Mouse (Mus musculus): ENCODE measurements around the gene H2-K1.

GRCm38 (mm10) chr17:33999341-34000149 is 602 bp downstream of the H2-K1 start:
- TF ChIP-seq TAL1 (IDR thresholded peaks at IDR 0.05; ENCODE audit: low read length) (no peak), GATA1 (IDR thresholded peaks at IDR 0.05; ENCODE audit: low read length) (no peak)

Measured in erythroblast, embryonic 14.5 days (primary cell).